Mouse (Mus musculus): ENCODE results near the gene 1520401A03Rik.

DNA sequence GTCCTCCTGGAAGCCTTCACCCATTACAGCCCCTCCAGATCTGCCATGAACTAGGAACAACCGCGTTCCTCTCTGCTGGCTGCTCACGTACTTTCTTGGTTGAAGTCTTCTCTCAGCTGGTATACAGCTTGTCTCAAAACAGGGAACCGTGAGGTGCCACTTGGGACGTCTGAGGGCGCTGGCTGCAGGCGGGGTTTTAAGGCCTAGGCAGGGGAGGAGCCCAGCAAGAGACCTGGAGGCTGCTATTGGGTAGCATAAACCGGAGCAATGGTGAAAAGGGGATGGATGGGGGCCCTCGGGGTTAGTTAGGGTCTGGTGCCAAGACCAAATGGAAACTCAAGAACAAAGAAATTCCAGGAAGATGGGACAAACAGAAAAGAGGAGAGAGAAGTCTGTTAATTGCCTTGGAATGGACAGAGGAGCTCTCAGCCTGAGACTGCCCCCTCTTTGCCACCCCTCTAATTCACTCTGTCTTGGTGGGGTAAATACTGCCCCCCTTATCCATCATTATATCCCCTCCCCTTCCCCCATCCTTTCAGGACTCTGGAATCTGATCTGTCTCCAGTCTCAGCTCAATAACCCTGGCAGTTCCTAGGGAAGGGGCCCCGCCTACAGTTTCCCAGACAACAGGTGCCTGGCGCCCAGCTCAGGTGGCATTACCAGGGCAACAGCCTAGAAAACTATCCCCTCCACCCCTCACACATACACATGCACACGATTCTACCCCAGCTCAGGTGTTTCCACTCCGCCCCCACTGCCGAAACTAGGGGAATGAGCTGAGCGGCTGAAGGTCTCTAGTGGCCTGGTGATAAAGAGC is 38.5 kb downstream of the 1520401A03Rik start, which contains the start of gene Cldn9:
- TF ChIP-seq CTCF (IDR thresholded peaks at IDR 0.05; ENCODE audit: insufficient read depth, low read length) (no peak), POLR2A (IDR thresholded peaks at IDR 0.05; ENCODE audit: borderline replicate concordance, extremely low read depth, low read depth, low read length) (no peak)

All from lung, adult 2 months (tissue).